Mouse (Mus musculus): ENCODE measurements around the gene Prkn.

Prkn gene

DNA sequence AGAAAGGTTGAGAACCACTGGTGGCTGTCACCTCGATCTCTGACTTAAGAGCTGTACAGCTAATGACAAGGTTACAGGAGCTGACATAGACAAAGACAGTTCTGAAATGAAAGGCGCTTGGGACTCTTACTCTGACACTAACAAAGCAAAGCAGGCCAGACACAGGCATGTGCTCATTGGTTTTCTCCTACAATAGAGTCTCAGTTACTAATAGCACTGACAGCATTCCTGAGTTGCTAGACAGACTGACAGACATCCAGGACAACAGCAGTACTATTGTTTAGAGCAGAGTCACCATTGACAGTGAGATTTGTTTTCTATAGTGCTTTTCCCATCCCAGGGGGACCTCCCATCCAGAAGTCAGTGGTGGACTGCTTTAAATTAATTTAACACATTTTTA, 977.7 kb downstream of the Prkn start:
- no peak for DNase-seq (ENCODE audit: low read depth in 1 of 2, low spot score in 2 of 2)

DNA sequence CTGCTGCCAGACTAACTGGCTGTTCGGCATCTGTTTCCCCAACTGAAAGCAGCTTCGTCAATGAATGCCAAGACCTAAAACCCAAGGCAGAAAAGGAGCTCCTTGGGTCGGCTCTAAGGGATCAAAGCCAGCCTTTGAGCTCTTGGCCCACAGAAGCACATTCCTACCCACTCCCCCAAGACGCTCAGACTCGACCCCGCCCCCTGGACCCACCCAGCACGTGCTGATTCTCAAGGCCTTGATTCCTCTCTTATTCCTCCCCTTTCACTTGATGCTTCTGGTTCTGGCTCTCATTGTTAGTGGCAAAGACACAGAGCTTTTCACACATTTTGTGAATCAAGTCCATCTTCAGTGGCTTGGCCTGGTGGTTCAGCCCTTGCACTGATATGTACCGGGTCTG, 979.3 kb downstream of the Prkn start:
- no peak for DNase-seq (ENCODE audit: low read depth in 1 of 2, low spot score in 2 of 2)

DNA sequence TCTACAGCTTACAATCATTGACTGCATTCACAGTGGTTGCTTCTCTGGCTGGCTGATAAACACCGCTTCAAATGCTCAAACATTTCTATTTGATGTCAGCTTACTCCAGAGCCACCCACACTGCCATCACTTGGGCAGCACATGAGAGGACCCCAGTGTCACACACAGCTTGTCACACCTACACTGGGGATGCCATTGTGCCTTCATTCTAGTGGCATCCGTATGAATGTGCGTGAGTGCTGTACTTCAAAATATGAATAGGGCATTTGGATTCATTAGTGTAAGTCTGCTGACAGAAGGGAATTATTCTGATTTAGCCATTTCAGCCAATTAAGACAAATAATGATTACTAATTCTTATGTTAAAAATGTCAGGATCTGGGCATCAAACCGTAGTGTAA, 980.6 kb downstream of the Prkn start:
- no peak for DNase-seq (ENCODE audit: low read depth in 1 of 2, low spot score in 2 of 2)

DNA sequence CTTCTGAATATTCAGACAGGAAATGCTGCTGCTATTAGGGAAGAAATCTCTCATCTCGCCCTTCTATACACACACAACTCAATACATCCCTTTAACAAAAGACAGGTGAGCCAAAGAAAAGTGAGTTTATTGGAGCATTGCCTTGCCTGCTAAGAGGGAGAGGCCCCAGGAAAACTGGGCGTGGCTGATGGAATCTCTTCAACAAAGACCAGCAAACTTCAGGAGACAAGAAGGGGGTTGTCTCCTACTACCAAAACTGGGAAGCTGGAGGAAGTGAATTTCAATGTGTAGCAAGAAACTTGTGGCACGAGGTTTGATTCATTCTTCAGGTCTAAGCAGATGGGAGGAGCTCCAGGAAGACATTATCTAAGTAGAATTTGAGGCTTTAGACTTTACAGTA, 989.3 kb downstream of the Prkn start:
- no peak for DNase-seq (ENCODE audit: low read depth in 1 of 2, low spot score in 2 of 2)

DNA sequence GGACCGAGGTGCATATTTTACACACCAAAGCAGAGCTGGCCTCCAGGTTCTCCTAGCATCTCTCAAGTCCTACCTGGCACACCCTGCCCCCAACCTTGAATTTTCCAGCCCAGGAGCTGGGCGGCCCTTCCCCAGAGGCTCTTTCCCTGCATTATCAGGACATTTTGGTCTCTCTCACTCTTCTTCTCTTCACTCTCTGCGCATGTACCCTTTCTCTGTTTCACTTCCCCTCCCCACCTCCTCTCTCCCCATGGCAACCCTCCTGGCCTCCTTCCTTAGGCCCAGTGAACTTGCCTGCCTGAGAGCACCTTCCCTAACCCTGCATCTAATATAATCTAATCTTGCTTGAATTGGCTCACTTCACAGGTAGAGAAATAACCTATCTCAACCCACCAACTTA, 996.9 kb downstream of the Prkn start:
- DNase-seq (ENCODE audit: low read depth in 1 of 2, low spot score in 2 of 2) = no peak

DNA sequence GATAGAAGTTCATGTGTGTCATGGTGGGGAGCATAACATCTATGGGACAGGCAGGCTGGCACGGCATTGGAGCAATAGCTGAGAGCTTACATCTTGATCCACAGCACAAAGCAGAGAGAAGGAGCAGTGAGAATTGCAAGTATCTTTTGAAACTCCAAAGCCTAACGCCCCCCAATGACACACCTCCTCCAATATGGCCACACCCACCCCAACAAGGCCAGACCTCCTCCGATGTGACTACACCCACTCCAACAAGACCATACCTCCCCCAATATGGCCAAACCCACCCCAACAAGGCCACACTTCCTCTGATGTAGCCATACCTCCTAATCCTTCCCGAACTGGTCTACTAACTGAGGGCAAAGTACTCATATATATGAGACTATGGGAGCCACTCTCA, 1004.3 kb downstream of the Prkn start:
- no peak for DNase-seq (ENCODE audit: low read depth in 1 of 2, low spot score in 2 of 2)

DNA sequence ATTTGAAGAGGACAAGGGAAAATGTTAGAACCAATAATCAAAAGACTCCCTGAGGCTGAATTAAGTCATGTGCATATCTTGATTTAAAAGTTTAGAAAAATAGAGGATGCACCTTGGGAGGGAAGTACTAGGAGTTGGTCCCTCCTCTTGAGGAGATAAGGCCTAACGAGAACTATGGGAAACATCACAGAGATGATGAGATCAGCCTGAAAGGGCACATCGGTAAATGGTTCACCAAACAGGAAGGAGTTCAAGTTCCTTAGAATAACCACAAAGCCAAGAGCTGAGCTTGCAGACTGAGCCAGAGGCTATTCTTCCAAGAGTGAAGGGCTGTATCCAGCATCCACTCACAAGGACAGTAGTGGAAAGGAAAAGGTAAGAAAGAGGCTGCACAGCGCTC, 1004.8 kb downstream of the Prkn start:
- no peak for DNase-seq (ENCODE audit: low read depth in 1 of 2, low spot score in 2 of 2)

DNA sequence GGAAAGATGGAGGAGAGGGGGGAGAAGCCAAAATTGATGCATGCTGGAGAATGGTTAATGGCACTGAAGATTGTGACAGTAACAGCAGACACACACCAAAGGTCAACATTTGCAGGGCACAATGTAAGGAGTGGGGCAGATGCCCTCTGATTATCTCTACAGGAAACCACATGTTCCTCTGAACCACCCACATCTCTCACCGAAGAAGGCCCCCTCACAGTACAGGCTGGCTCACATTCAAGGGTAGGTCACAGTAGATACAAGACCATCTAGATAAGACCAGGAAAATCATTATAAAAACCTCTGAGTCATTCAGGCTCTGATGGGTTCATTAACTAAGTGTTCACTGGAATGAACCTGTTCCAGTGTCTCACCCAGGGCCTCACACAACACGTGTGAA, 1005.3 kb downstream of the Prkn start:
- DNase-seq (ENCODE audit: low read depth in 1 of 2, low spot score in 2 of 2) = no peak

DNA sequence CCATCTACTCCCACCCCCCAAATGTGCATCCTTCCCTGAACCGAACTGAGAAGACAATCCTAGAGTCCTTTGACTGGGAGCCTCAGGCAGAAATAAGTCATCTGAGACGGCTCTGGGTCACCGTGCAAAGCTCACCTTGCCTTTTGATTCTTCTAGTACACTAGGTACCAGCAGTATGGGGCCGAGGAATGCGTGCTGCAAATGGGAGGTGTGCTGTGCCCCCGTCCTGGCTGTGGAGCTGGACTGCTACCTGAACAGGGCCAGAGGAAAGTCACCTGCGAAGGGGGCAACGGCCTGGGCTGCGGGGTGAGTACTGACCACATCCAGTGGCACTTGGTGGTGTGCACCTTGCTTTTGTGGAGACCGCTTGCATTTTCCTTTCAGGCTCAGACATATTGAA, 1014.4 kb downstream of the Prkn start:
- DNase-seq (ENCODE audit: low read depth in 1 of 2, low spot score in 2 of 2) = no peak

DNA sequence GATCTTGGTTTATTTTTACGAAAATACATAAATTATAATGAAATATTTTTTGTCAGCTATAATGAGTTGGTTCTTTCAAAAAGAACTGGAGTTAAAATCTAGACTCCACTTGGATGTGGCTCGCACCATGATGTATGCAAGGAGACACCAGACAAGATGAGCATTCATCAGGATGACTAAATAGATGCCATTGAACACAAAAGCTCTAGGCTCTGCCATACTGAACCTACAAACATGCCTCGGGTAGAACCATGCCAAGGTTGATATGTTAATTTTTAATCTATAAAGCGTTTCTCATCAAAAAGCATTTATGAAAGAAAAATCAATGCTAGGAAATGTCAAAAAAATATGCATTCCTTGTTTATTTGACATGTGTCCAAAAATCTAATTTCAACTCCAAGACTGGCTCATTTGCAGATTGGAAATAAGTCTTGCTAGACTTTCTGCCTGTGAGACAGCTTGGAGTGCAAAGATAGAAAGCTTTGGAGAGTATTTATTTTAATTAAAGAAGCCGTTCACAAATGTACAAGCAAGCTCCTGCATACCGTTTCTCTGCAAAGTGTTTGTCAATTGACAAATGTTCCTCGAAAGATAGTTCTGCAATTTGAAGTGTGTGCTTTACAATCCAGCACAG, 1018.7 kb downstream of the Prkn start:
- DNase-seq (ENCODE audit: low read depth in 1 of 2, low spot score in 2 of 2) = no peak

DNA sequence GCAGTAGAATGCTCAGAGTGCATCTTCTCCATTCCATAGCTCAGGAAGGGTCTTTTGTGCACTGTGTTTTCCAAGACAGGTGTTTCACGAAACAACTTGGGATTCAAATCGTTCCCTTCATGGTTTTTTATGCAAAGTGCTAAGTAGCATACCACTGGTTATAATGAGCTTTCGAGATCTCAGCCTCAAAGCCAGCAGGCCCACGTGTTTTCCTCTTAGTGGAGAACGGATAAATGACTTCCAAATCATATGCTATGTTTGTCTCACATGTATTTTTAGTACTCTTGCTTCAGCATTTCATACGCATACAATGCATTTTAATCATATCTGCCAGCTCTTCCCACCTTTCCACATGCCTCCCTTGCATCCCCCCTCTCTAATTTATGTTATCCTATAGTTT, 1021.0 kb downstream of the Prkn start:
- no peak for DNase-seq (ENCODE audit: low read depth in 1 of 2, low spot score in 2 of 2)

DNA sequence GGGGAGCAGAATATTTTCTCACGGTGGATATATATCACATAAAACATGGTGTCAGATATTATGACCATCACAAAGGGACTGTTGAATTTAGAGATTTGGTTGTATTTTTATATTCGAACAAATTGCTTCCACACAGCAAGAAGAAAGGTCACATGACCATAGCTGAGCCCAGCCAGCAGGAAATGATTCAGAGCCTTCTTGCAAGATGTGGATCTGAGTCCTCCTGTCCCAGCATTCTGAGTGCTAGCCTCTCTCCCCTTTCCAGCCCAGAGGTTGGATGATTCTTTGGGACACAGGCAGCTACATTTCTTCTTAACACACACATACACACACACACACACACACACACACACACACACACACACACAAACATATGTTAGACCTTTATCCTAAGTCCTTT, 1022.2 kb downstream of the Prkn start:
- DNase-seq (ENCODE audit: low read depth in 1 of 2, low spot score in 2 of 2) = no peak

DNA sequence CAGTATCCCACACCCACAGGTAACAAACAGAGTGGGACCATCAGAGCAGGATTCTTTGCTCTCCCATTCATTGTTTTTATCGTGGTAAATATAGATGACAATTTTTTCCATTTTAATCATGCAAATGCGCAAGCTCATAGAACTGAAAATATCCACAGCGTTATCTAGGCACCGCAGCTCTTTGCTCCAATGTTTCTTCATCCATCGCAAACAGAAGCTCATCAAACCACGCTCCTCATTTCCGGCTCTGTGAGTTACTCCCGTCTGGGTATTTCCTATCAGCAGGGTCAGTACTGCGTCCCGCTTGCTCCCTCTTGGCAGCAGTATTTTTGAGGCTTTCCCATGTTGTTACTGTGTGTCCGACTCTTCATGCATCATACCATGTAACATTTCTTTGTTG, 1022.8 kb downstream of the Prkn start:
- no peak for DNase-seq (ENCODE audit: low read depth in 1 of 2, low spot score in 2 of 2)

DNA sequence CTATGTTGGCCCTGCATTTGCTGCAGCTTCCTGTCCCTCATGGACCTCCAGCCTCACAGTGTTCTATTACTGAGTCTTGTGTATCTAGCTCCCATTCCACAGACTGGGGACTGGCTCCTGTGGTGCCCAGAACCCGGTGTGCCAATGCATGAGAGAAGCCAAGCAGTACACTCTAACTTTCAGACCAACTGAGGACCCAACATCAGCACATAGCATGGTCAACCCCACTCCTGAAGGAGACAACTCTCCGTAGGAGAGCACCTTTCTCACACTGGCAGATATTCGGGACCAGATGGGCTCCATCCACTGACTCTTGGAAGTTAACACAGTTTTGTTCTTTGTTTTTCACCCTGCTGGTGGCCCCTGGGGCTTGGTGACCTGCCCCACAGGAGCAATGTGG, 1026.0 kb downstream of the Prkn start:
- no peak for DNase-seq (ENCODE audit: low read depth in 1 of 2, low spot score in 2 of 2)

DNA sequence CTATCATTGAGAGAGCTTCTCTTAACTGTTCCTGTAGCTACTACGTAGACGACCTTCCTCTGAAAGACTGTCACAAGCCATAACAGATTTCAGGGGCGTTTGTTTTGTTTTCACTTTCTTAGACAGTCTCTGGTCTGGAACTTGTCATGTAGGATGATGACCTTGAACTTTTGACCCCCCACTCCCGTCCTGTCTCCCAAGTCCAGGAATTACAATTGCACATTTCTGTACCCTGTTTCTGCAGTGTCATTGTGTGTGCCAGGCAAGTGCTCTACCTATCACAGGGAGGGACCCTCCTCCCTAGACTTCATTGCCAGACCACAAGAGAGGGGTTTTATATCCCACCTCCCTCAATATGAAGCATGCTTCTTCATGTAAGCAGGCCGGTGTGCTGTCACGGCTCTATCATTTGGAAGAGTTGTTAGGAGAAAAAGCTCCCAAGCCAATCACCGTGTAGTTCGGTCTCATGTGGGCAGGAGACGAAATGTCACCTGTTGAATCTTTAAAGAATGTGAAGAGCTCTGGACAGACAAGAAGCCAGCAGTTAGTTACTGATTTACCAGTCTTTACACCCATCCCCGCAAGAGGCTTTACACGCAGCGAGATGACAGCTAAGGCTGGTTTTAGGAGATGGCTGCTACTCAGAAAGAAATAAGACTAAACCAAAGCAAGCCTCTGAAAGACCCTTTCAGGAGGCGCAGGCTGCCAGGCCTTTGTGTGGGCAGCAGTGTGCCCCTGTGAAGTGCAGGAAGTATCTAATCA, 1027.3 kb downstream of the Prkn start:
- DNase-seq (ENCODE audit: low read depth in 1 of 2, low spot score in 2 of 2) = no peak

DNA sequence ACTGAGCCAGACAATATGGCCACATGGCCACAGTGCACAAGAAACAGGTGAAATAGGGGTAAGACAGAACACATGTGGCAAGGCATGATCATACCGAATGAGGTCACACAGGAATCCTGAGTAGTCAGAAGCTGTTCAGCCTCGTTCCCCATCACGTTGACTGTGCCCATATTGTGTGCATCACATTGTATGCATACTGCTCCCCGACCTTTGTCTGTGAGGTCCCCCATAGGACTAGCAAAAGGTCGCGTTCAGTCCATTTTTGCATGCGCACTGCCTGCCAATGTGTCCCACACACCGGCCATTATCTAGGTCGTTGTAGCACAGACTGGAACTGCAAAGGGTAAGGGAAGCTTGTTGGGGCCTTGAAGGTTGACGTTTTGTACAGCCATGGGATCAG, 1030.4 kb downstream of the Prkn start:
- no peak for DNase-seq (ENCODE audit: low read depth in 1 of 2, low spot score in 2 of 2)

DNA sequence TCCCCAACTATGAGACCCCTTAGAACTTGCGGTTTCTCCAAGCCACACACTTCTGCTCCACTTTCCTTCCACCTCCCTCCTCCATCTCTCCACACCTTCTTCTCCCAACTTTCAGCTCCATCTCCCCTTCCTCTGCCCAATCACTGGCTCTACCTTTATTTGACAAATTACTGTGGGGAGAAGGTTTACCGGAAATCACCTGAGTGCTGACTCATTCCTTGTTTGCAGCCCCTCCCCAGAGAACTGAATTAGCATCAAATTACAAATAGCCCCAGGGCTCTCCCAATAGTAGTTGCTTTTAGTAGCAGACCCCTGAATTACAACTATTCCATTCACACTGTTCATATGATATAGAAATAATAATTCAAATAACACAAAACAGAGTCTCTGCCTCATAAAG, 1036.1 kb downstream of the Prkn start:
- no peak for DNase-seq (ENCODE audit: low read depth in 1 of 2, low spot score in 2 of 2)

DNA sequence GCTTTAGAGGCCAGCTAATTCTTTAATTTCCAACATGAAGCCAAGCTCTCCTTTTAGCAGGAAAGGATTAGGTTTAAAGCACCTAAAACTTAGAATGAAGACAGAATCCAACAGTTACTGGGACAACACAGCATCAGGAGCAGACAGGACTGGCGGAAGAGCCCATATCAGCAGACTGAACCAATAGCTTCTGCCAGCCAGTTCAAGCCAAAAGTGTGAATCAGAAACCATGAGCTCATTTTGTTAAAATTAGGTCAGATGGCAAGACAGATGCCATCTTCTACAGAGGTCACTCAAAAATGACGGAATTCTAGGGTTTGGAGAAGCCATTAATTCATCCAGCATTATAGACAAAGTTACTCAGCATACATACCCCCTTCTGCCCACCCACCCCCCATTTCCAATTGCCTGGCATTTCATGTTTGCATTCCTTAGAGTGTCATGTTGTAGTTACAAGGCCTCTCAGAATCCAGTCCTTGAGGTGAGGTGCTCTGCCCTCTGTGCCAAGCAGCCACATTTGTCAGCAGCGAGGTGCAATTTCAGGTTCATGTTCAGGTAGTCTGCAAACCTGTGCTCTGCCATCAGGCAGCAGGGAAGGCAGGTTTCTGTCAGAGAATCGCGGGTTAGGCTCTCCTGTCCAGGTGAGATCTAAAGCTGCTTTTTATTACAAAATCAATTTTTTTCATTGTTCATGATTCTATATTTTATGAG, 1041.1 kb downstream of the Prkn start:
- DNase-seq (ENCODE audit: low read depth in 1 of 2, low spot score in 2 of 2) = no peak

DNA sequence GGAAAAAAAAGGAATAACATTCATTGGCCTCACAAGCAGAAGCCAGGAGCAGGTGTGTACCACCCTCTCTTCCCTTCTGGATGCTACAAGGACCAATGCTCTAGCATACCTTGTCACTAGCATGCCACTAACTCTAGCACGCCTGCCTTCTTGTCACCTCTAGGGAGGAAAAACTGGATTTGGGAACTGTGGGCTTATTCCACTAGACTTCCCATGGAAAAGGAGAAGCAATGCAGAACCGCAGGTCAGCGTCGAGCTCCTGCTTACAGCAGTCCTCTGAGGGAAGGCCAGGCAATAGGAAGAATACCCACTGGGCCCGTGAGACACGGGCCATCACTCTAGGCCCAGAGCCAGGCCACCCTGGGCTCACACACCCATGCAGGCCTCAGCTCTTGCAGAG, 1045.4 kb downstream of the Prkn start:
- no peak for DNase-seq (ENCODE audit: low read depth in 1 of 2, low spot score in 2 of 2)

DNA sequence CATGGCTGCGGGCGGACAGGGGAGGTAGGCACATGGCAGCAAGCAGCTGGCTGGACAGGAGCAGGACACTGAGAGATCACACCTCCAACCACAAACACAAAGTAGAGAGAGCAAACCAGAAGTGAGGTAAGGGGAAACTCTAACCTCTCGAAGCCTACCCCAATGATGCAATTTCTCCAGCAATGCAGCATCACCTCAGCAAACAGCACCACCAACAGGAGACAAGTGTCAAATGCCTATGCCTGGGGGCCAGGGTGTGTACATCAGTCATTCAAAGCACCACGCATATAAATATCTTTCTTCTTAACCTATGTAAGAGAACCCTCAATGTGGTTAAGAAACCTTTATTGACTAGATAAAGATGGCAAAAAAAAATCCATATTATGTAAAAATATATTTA, 1046.8 kb downstream of the Prkn start:
- no peak for DNase-seq (ENCODE audit: low read depth in 1 of 2, low spot score in 2 of 2)

DNA sequence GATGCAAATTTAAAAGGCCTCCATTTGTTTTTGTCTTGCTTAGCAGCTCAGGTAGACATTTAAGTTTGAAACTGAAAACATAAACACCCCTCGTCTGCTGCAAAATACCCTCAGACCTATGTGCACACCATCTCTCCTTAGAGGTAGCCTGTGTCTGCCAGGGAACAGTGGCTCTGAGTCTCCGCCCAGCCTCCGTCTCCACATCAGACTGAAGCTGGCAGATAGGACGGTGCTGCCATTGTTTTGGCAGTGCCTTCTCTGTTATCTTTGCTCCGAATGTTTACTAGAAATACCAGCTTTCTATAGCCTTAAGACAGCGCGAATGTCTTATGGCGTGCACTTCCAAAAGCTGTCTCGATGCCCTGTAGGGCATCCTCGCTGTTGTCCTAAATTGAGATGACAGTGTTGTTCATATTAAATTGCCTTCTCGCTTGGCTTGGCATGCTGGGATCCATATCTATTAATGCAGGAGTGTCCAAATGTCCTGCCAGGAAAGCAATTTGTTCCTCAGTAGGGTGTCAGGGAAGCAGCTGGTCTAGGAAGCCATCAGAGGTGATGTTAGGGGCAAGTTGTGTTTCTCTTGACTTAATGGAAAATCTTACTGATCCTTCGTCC, 1047.5 kb downstream of the Prkn start:
- DNase-seq (ENCODE audit: low read depth in 1 of 2, low spot score in 2 of 2) = no peak

DNA sequence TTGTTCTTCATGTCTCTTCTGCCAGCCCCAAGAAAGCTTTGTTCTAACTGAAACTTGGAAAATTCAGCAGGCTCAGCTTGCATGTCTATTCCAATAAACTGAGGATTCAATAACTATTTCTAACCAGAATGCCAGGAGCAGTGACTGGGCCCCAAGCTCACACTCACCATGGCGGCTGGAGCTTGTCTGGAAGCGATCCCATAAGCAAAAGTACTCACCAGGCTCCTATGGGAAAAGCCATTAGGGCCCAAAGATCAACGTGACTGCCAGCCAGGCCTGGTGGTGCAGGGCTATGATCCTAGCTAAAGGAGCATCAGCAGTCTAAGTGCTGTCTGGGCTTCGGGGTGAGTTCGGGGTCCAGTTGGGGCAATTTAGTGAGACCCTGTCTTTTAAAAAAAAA, 1048.6 kb downstream of the Prkn start:
- no peak for DNase-seq (ENCODE audit: low read depth in 1 of 2, low spot score in 2 of 2)

Data from monocyte, adult 2 months (primary cell).